Mouse (Mus musculus) layer of hippocampus, adult 9-10 months (tissue): ENCODE results near the gene Olfr1438-ps1.
"Not testable (repeated sequence)": the region's sequence is repeated elsewhere in the genome, so short reads cannot be mapped to it uniquely, and the experiment has no call there.

Source experiments
- DNase-seq: peaks from one replicate; pipeline ENCODE4 v3.0.0; 2022; ENCODE audit warnings: low spot score

Olfr1438-ps1 gene

DNA sequence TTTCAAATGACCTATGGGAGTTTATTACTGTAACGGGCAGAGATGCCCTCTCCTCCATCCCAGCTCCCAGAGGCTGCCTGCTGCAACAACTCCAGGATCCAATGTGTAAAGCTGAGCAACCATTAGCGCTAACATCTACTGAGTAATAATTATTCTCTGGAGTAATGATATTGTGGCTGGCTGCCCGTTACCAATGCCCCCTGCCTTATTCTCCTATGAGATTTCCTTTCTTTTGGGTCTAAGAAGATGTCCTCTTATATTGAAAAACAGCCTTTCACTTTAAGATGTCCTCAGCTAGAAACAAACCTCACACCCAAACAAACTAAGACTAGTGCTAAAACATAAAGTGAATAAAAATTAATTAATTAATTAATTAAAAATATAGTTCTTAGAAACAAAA lies at the start of gene Olfr1438-ps1:
Olfr1438-ps1 (minus strand) TSS at position 101 of the 400 bp plus-strand sequence.
- DNase-seq: no peak

DNA sequence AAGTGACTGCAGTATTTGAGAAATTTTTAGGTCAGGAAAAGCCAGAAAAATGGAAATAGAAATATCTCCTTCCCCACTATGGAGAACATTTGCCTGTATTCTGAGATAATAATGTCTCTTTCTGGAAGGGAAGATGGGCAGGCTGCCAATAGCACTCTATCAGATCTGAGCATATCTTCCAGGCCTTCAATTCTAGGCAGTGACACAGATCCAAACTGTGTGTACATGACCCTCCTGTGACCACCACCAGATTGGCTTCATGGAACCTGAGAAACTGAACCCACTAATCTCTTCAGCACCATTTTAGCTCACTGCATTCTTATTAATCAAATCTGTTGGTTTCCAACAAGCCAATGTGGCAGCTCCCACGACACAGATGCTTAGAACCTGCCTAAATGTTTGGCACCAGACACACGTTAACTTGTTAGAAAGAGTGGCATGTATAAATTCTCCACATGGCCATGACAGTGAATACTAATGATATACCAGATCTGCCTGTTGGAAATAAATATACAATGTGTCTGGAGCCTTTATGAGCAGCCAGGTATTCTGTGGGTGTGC lies 38.8 kb upstream of the Olfr1438-ps1 start:
- peak; percentile 61 for DNase-seq

DNA sequence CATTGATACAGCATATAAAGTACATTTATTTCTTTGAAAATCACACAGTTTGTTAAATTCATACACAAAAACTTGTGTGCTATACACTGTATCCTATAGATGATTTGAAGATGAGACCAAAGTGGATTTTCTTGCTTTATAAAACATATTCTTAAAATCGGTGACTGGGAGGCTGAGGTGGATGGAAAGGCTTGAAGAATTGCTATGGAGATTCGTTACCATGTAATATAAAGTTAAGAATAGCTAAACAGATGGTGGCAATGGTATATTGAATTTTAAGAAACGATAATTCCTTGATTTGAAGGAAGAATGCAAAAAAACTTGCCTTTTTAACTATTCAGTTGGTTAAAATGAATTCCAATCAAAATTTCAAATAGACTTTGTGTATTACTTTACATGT lies 37.3 kb upstream of the Olfr1438-ps1 start:
- no peak for DNase-seq

DNA sequence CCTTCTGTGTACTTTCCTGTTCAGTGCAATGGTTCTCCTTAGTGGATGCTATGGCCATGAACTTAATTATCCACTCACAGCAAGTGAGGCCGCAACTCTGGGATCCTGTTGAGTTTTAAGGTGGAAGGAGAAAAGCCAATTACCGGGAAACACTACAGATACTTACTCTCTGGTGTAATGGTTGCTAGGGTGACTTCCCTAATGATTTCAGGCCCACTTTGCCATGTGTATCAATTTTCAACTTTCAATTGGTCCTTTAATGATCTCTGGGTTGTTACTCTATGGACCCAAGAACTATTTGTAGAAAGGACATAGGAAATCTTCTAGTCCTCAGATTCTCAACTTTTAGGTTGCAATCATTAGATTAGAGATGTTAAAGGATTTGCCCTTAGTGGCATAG lies 10.7 kb downstream of the Olfr1438-ps1 start, which contains the start of gene Olfr1437:
Olfr1437 (minus strand) TSS at position 101 of the 400 bp plus-strand sequence.
- no peak for DNase-seq

DNA sequence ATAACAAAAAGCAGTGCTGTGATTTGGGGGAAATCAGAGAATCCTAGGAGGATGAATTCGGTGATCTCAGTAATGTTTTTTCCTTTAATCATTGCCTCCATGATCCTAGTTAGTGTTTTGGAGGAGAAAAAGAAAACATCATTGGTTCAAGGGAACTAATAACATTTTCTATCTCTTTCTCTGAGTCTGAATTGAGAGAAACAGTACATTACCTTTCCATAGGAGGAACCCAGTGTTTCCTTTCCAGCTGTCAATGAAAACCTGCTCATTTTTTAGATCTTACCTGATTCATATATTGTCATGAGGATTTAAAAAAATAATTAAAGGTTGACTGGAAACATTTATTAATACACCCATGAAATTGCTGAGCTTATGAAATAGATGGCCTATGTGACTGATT lies 36.7 kb downstream of the Olfr1438-ps1 start, which contains the start of gene Olfr1436:
Olfr1436 (minus strand) TSS at position 101 of the 400 bp plus-strand sequence.
- DNase-seq: not testable (repeated sequence)

DNA sequence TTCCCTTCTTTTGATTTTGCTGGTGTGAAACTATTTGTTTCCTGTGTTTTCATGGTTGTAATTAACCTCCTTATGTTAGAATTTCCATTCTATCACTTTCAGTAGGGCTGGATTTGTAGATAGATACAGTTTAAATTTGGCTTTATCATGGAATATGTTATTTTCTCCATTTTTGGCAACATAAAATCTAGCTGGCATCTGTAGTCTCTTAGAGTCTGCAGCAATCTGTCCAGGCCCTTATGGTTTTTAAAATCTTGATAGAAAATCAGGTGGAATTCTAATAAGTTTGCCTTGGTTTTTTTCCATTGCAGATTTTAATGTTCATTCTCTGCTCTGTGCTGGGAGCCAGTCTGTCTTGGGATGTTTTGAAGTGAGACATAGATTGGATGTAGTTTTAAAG lies 42.7 kb downstream of the Olfr1438-ps1 start:
- DNase-seq: peak; percentile 27

DNA sequence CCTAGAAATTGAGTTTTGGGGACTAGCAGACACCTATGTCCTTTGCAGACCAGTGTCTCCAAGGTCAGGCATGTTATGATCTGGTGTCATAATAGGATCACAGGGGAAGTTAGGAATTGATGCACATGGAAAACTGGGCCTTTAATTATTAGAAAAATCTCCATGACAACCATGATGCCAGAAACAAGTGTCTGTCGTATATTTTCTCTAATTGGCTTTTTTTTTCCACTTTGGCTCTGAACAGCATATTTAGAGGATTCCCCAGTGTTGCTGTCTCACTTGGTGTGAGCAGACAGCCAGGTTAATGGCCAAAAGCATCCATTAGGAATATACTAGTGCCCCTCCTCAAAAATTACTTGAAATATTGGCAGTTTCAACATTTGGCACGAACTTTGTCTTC lies 56.2 kb downstream of the Olfr1438-ps1 start, which contains the start of gene Olfr1434:
Olfr1434 (plus strand) TSS at position 301 of the 400 bp plus-strand sequence.
- DNase-seq: no peak
